Mouse (Mus musculus): ENCODE results near the gene Mdfi. TPM values are rescaled to one million over a fixed set of nuclear protein-coding genes. Genes with fewer than 3 reads are reported as not detected.
A peak's percentile ranks its signal among the peaks of the same experiment; 100 is the strongest.

The Mdfi gene
- total RNA-seq (2014; rRNA removed) (19.2 and 21.4 TPM in 2 replicates), polyA plus RNA-seq (2015; fragmentation: Nextera tagmentation; extraction: Ambion mirVana) (1.3 and 1.6 TPM in 2 replicates)

GRCm38 (mm10) chr17:47834482-47834767, at the start of gene Mdfi:
Mdfi (minus strand) TSS chr17:47834691.
- WGBS = 7% methylated on average over 18 of the region's 18 CpGs
- no peaks in the 10 kb centered on the region for H3K36me3 ChIP-seq (ENCODE audit: insufficient read depth, low read length)
- peaks cover 6% of the 10 kb centered on the region; the same call in 1 of the 2 replicates for H3K4me1 ChIP-seq (ENCODE audit: insufficient read depth, low read length)
- H3K9ac ChIP-seq (replicated peaks; ENCODE audit: low read length, poor library complexity, severe bottlenecking) = no peak within 1 kb of the TSS
- no peak for TF ChIP-seq CTCF (IDR thresholded peaks at IDR 0.05)
- ATAC-seq (ENCODE audit: low FRiP score) (no peak), DNase-seq (ENCODE audit: low spot score) (no peak)
- no peaks in the 10 kb centered on the region for H3K9me3 ChIP-seq (ENCODE audit: low read length)
- H3K27ac ChIP-seq (ENCODE audit: low read depth, low read length) = no peak within 1 kb of the TSS
- peaks cover 25% of the 10 kb centered on the region for H3K27me3 ChIP-seq (ENCODE audit: insufficient read depth, low read length)
- peak within 1 kb of the TSS; percentile 89 for H3K4me2 ChIP-seq (ENCODE audit: low read depth, low read length, poor library complexity, severe bottlenecking)
- peak within 1 kb of the TSS; percentile 43 for H3K4me3 ChIP-seq (ENCODE audit: low read depth, low read length)

DNA sequence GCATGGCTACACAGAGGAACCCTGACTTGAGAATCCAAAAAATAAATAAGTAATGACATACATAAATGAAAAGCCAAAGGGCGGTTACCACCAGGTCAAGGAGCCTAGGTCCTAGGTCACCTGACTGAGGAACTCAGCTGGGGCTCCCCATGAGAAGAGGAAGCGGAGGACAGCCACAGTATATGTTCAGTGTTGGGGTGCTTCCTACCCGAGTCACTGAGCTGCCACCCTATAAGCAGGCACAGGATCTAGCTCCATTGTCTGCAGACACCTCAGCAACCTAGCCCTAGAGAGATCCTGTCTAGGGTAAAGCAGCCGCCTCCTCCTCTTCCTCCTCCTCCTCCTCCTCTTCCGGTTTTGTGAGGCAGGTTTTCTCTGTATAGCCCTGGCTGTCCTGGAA, 48.6 kb upstream of the Mdfi start:
- Histone ChIP-seq H3K27ac (ENCODE audit: low read depth, low read length) (no peak overlapping the region), H3K4me1 (ENCODE audit: insufficient read depth, low read length) (peaks cover 6% of the 10 kb centered on the region)
- TF ChIP-seq CTCF (IDR thresholded peaks at IDR 0.05) = no peak

GRCm38 (mm10) chr17:47881330-47881729, 46.8 kb upstream of the Mdfi start:
- no peaks in the 10 kb centered on the region for H3K27me3 ChIP-seq (ENCODE audit: insufficient read depth, low read length)
- DNase-seq (ENCODE audit: low spot score) (no peak), ATAC-seq (ENCODE audit: low FRiP score) (no peak)
- WGBS = 53% methylated on average over 13 of the region's 13 CpGs
- no peak overlapping the region for H3K4me3 ChIP-seq (ENCODE audit: low read depth, low read length)
- no peaks in the 10 kb centered on the region for H3K36me3 ChIP-seq (ENCODE audit: insufficient read depth, low read length)
- no peak overlapping the region for H3K9ac ChIP-seq (replicated peaks; ENCODE audit: low read length, poor library complexity, severe bottlenecking)
- TF ChIP-seq CTCF (IDR thresholded peaks at IDR 0.05) = no peak
- H3K4me2 ChIP-seq (ENCODE audit: low read depth, low read length, poor library complexity, severe bottlenecking) = no peak overlapping the region
- no peak overlapping the region for H3K27ac ChIP-seq (ENCODE audit: low read depth, low read length)
- H3K4me1 ChIP-seq (ENCODE audit: insufficient read depth, low read length) = peaks cover 9% of the 10 kb centered on the region; the same call in 1 of the 2 replicates
- no peaks in the 10 kb centered on the region for H3K9me3 ChIP-seq (ENCODE audit: low read length)

More for the DNA sequence above, 48.6 kb upstream of the Mdfi start:
- no peak overlapping the region for H3K4me2 ChIP-seq (ENCODE audit: low read depth, low read length, poor library complexity, severe bottlenecking)
- WGBS = 82% methylated on average over 5 of the region's 5 CpGs
- no peak overlapping the region for H3K9ac ChIP-seq (replicated peaks; ENCODE audit: low read length, poor library complexity, severe bottlenecking)
- H3K36me3 ChIP-seq (ENCODE audit: insufficient read depth, low read length) = no peaks in the 10 kb centered on the region
- H3K4me3 ChIP-seq (ENCODE audit: low read depth, low read length) = no peak overlapping the region
- H3K9me3 ChIP-seq (ENCODE audit: low read length) = no peaks in the 10 kb centered on the region
- H3K27me3 ChIP-seq (ENCODE audit: insufficient read depth, low read length) = no peaks in the 10 kb centered on the region
- ATAC-seq (ENCODE audit: low FRiP score) (no peak), DNase-seq (ENCODE audit: low spot score) (no peak)

DNA sequence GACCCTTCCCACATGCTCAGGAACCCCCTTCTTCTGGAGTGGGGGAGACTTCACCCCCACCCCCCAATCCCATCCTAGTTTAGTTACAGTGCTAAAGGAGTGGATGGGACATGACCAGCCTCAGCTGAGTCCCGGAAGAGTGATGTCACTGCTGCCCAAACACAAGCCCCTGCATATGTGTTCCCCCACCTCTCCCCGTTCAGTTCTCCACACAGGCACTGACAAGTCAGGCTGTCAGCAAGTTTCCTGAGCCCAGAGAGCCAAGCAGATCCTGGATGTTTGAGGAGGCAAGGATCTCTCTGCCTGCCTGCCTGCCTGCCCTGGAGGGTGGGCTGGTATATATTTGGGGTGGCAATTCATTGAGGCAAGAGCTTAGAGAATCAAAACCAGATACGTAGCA, 44.7 kb upstream of the Mdfi start:
- H3K27me3 ChIP-seq (ENCODE audit: insufficient read depth, low read length) = no peaks in the 10 kb centered on the region
- peak overlapping the region; percentile 54 for H3K4me3 ChIP-seq (ENCODE audit: low read depth, low read length)
- H3K36me3 ChIP-seq (ENCODE audit: insufficient read depth, low read length) = peaks cover 13% of the 10 kb centered on the region
- H3K4me2 ChIP-seq (ENCODE audit: low read depth, low read length, poor library complexity, severe bottlenecking) = peak overlapping the region; percentile 79
- H3K9me3 ChIP-seq (ENCODE audit: low read length) = no peaks in the 10 kb centered on the region
- H3K9ac ChIP-seq (replicated peaks; ENCODE audit: low read length, poor library complexity, severe bottlenecking) = peak overlapping the region; percentile 84
- TF ChIP-seq CTCF (IDR thresholded peaks at IDR 0.05) = no peak
- peaks cover 9% of the 10 kb centered on the region; the same call in 1 of the 2 replicates for H3K4me1 ChIP-seq (ENCODE audit: insufficient read depth, low read length)
- no peak for DNase-seq (ENCODE audit: low spot score)
- H3K27ac ChIP-seq (ENCODE audit: low read depth, low read length) = peak overlapping the region; percentile 81
- 17% methylated on average over 3 of the region's 3 CpGs for WGBS
- ATAC-seq (ENCODE audit: low FRiP score) = peak; percentile 44

- DNase-seq (ENCODE audit: low spot score) = peak; percentile 71
- peak; percentile 77 for ATAC-seq (ENCODE audit: low FRiP score)
- Histone ChIP-seq H3K36me3 (ENCODE audit: insufficient read depth, low read length) (peaks cover 15% of the 10 kb centered on the region), H3K9ac (replicated peaks; ENCODE audit: low read length, poor library complexity, severe bottlenecking) (peak overlapping the region; percentile 84), H3K27ac (ENCODE audit: low read depth, low read length) (peak overlapping the region; percentile 81), H3K4me3 (ENCODE audit: low read depth, low read length) (peak overlapping the region; percentile 54), H3K4me1 (ENCODE audit: insufficient read depth, low read length) (peaks cover 9% of the 10 kb centered on the region; the same call in 1 of the 2 replicates), H3K4me2 (ENCODE audit: low read depth, low read length, poor library complexity, severe bottlenecking) (peak overlapping the region; percentile 79), H3K27me3 (ENCODE audit: insufficient read depth, low read length) (no peaks in the 10 kb centered on the region), H3K9me3 (ENCODE audit: low read length) (no peaks in the 10 kb centered on the region)
- no peak for TF ChIP-seq CTCF (IDR thresholded peaks at IDR 0.05)
- 8% methylated on average over 28 of the region's 35 CpGs for WGBS
These were observed 44.0 kb upstream of the Mdfi start for GRCm38 (mm10) chr17:47878378-47879089.

- H3K27me3 ChIP-seq (ENCODE audit: insufficient read depth, low read length) = no peaks in the 10 kb centered on the region
- H3K9ac ChIP-seq (replicated peaks; ENCODE audit: low read length, poor library complexity, severe bottlenecking) = peak overlapping the region; percentile 84
- H3K36me3 ChIP-seq (ENCODE audit: insufficient read depth, low read length) = peaks cover 15% of the 10 kb centered on the region
- peak overlapping the region; percentile 81 for H3K27ac ChIP-seq (ENCODE audit: low read depth, low read length)
- peaks cover 9% of the 10 kb centered on the region; the same call in 1 of the 2 replicates for H3K4me1 ChIP-seq (ENCODE audit: insufficient read depth, low read length)
- TF ChIP-seq CTCF (IDR thresholded peaks at IDR 0.05) = no peak
- H3K4me3 ChIP-seq (ENCODE audit: low read depth, low read length) = peak overlapping the region; percentile 54
- H3K4me2 ChIP-seq (ENCODE audit: low read depth, low read length, poor library complexity, severe bottlenecking) = peak overlapping the region; percentile 79
- WGBS = 17% methylated on average over 10 of the region's 10 CpGs
- DNase-seq (ENCODE audit: low spot score) = no peak
- no peaks in the 10 kb centered on the region for H3K9me3 ChIP-seq (ENCODE audit: low read length)
- ATAC-seq (ENCODE audit: low FRiP score) = peak; percentile 32; the same call in 1 of the 2 replicates
These were observed 43.4 kb upstream of the Mdfi start for GRCm38 (mm10) chr17:47877715-47878377.
